Mouse (Mus musculus) liver, embryonic 15.5 days (tissue): Measurements from ENCODE around the gene Nbl1. TPM values are rescaled to one million over a fixed set of nuclear protein-coding genes. Genes with fewer than 3 reads are reported as not detected.

Source experiments
- ATAC-seq: fragments of 200-750 bp; cut with Nextera tagmentation; 2 replicates; pipeline ENCODE4 v1.8.0; 2017; ENCODE audit warnings: moderate number of reproducible peaks, mild to moderate bottlenecking, moderate library complexity; ENCODE audit not compliant: insufficient read depth
- H3K27ac ChIP-seq: fragments of 300-500 bp; sonication (generic); replicated peaks from 2 replicates; pipeline ENCODE4 v1.5.1; 2015; ENCODE audit warnings: mild to moderate bottlenecking, inconsistent platforms
- H3K27me3 ChIP-seq: fragments of 300-500 bp; sonication (generic); 2 replicates; pipeline ENCODE4 v1.6.1; 2015; ENCODE audit warnings: mild to moderate bottlenecking, inconsistent platforms
- H3K36me3 ChIP-seq: fragments of 300-500 bp; sonication (generic); replicated peaks from 2 replicates; pipeline ENCODE4 v1.6.1; 2015; ENCODE audit warnings: moderate library complexity, mild to moderate bottlenecking, inconsistent platforms
- H3K4me1 ChIP-seq: fragments of 300-500 bp; sonication (generic); replicated peaks from 2 replicates; pipeline ENCODE4 v1.6.1; 2015; ENCODE audit warnings: inconsistent platforms
- H3K4me2 ChIP-seq: fragments of 300-500 bp; sonication (generic); 2 replicates; pipeline ENCODE4 v1.6.1; 2015; ENCODE audit warnings: moderate library complexity, mild to moderate bottlenecking, inconsistent platforms
- H3K4me3 ChIP-seq: fragments of 300-500 bp; sonication (generic); replicated peaks from 2 replicates; pipeline ENCODE4 v1.5.1; 2015; ENCODE audit warnings: mild to moderate bottlenecking, inconsistent platforms
- H3K9ac ChIP-seq: fragments of 300-500 bp; sonication (generic); 2 replicates; pipeline ENCODE4 v1.6.1; 2015; ENCODE audit warnings: moderate library complexity, mild to moderate bottlenecking, inconsistent platforms
- H3K9me3 ChIP-seq: fragments of 300-500 bp; sonication (generic); replicated peaks from 2 replicates; pipeline ENCODE4 v1.6.1; 2016; ENCODE audit warnings: inconsistent platforms
- WGBS: fragments of 180-500 bp; shearing (Covaris S2); methylation state at CpG from one replicate; pipeline ENCODE4 v1.1.7; 2015; ENCODE audit warnings: mixed read lengths; ENCODE audit not compliant: insufficient replicate concordance; 5-methylcytosine and 5-hydroxymethylcytosine counted together
- polyA plus RNA-seq: library from polyadenylated mRNA; unstranded; fragments of >200 nt; fragmentation: Nextera tagmentation; extraction: Ambion mirVana; gene quantifications from 2 replicates; pipeline ENCODE4 v1.2.1, GENCODE M21; 2015

Nbl1 gene
- polyA plus RNA-seq, 1 experiment from 2014 or later, result 3.0 TPM

GRCm38 (mm10) chr4:139082790-139083564, 9.8 kb downstream of the Nbl1 start:
- 40% methylated on average over 12 of the region's 12 CpGs for WGBS
- Histone ChIP-seq H3K4me2 (no peak overlapping the region), H3K27ac (no peak overlapping the region), H3K36me3 (no peaks in the 10 kb centered on the region), H3K9me3 (no peaks in the 10 kb centered on the region), H3K4me3 (no peak overlapping the region), H3K9ac (no peak overlapping the region), H3K27me3 (peaks cover 69% of the 10 kb centered on the region), H3K4me1 (no peaks in the 10 kb centered on the region)
- ATAC-seq, result no peak

- Histone ChIP-seq H3K4me3 (no peak overlapping the region), H3K4me1 (no peaks in the 10 kb centered on the region), H3K27me3 (peaks cover 68% of the 10 kb centered on the region), H3K9me3 (no peaks in the 10 kb centered on the region), H3K9ac (no peak overlapping the region), H3K27ac (no peak overlapping the region), H3K36me3 (no peaks in the 10 kb centered on the region), H3K4me2 (no peak overlapping the region)
- 64% methylated on average over 18 of the region's 18 CpGs for WGBS
- no peak for ATAC-seq
Observed at GRCm38 (mm10) chr4:139081270-139081931, 11.4 kb downstream of the Nbl1 start.

GRCm38 (mm10) chr4:139080259-139080658, 12.5 kb downstream of the Nbl1 start:
- no peak overlapping the region for H3K4me2 ChIP-seq
- no peak overlapping the region for H3K9ac ChIP-seq
- H3K4me3 ChIP-seq, result no peak overlapping the region
- no peak overlapping the region for H3K27ac ChIP-seq
- 79% methylated on average over 7 of the region's 7 CpGs for WGBS
- H3K4me1 ChIP-seq, result peaks cover 3% of the 10 kb centered on the region; the same call in 1 of the 2 replicates
- no peak for ATAC-seq
- H3K9me3 ChIP-seq, result no peaks in the 10 kb centered on the region
- peaks cover 71% of the 10 kb centered on the region for H3K27me3 ChIP-seq
- H3K36me3 ChIP-seq, result no peaks in the 10 kb centered on the region

- H3K4me2 ChIP-seq, result no peak overlapping the region
- peaks cover 72% of the 10 kb centered on the region for H3K27me3 ChIP-seq
- no peaks in the 10 kb centered on the region for H3K36me3 ChIP-seq
- H3K9me3 ChIP-seq, result no peaks in the 10 kb centered on the region
- H3K4me1 ChIP-seq, result peaks cover 6% of the 10 kb centered on the region; the same call in 1 of the 2 replicates
- ATAC-seq, result no peak
- no peak overlapping the region for H3K4me3 ChIP-seq
- WGBS, result 70% methylated on average over 11 of the region's 11 CpGs
- no peak overlapping the region for H3K9ac ChIP-seq
- H3K27ac ChIP-seq, result no peak overlapping the region
Observed at GRCm38 (mm10) chr4:139079439-139079838, 13.4 kb downstream of the Nbl1 start.

- H3K27ac ChIP-seq, result no peak overlapping the region
- H3K4me1 ChIP-seq, result peaks cover 6% of the 10 kb centered on the region; the same call in 1 of the 2 replicates
- H3K4me3 ChIP-seq, result no peak overlapping the region
- H3K9me3 ChIP-seq, result no peaks in the 10 kb centered on the region
- no peaks in the 10 kb centered on the region for H3K36me3 ChIP-seq
- no peak overlapping the region for H3K9ac ChIP-seq
- no peak for ATAC-seq
- H3K27me3 ChIP-seq, result peaks cover 75% of the 10 kb centered on the region
- H3K4me2 ChIP-seq, result no peak overlapping the region
- 17% methylated on average over 4 of the region's 4 CpGs for WGBS
Observed at GRCm38 (mm10) chr4:139078726-139079125, 14.1 kb downstream of the Nbl1 start.

- Histone ChIP-seq H3K9ac (no peak overlapping the region), H3K4me3 (no peak overlapping the region), H3K36me3 (no peaks in the 10 kb centered on the region), H3K9me3 (no peaks in the 10 kb centered on the region), H3K27ac (no peak overlapping the region), H3K27me3 (peaks cover 76% of the 10 kb centered on the region), H3K4me1 (peaks cover 6% of the 10 kb centered on the region; the same call in 1 of the 2 replicates), H3K4me2 (no peak overlapping the region)
- ATAC-seq, result no peak
- WGBS, result 30% methylated on average over 2 of the region's 2 CpGs
Observed at GRCm38 (mm10) chr4:139078313-139078712, 14.5 kb downstream of the Nbl1 start.

DNA sequence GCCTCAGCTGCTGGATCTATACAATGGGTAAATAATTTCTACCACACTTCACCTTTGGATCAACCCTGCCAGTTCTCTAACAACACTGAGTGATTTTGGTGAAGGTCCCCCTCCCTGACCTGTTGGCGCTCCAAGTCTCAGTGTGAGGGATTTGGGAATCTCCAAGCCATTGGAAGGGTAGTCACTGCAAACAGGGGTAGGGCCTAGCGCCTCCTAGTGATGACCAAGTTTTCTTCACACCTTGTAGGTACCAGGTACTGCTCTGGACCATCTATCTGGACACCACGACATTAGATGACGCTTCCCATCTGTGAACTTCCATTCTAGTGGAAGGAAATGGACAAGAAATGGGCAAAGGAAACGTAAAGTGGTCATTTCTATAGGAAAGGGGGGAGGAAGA, 16.9 kb downstream of the Nbl1 start:
- H3K9ac ChIP-seq, result no peak overlapping the region
- H3K27me3 ChIP-seq, result peaks cover 77% of the 10 kb centered on the region
- no peak for ATAC-seq
- H3K27ac ChIP-seq, result no peak overlapping the region
- H3K4me2 ChIP-seq, result no peak overlapping the region
- no peaks in the 10 kb centered on the region for H3K36me3 ChIP-seq
- H3K4me1 ChIP-seq, result peaks cover 6% of the 10 kb centered on the region; the same call in 1 of the 2 replicates
- H3K9me3 ChIP-seq, result no peaks in the 10 kb centered on the region
- WGBS, result 14% methylated on average over 5 of the region's 5 CpGs
- H3K4me3 ChIP-seq, result no peak overlapping the region

- Histone ChIP-seq H3K9ac (no peak within 1 kb of the TSS), H3K4me1 (peaks cover 6% of the 10 kb centered on the region; the same call in 1 of the 2 replicates), H3K27ac (no peak within 1 kb of the TSS), H3K4me2 (peak within 1 kb of the TSS; percentile 55), H3K36me3 (no peaks in the 10 kb centered on the region), H3K9me3 (no peaks in the 10 kb centered on the region), H3K27me3 (peaks cover 82% of the 10 kb centered on the region), H3K4me3 (peak within 1 kb of the TSS; percentile 33)
- no peak for ATAC-seq
- 2% methylated on average over 61 of the region's 77 CpGs for WGBS
Observed at GRCm38 (mm10) chr4:139075041-139075711, 17.6 kb downstream of the Nbl1 start, which contains the start of gene Htr6. Gene Htr6 (minus strand): TSS chr4:139075570.

DNA sequence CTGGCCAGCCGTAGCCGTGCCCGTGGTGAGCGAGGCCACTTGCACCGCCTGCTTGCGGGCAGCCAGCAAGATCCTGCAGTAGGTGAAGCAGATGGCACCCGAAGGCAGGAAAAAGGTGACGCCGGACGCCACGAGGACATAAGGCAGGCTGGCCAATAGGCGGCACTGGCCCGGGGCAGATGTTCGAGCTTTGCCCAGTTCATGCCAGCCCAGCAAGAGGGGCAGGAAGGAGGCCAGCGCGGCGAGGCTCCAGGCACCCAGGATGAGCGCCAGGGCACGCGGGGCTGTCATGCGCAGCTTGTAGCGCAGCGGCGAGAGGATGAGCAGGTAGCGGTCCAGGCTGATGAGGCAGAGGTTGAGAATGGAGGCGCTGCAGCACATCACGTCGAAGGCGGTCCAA, 18.7 kb downstream of the Nbl1 start:
- H3K9me3 ChIP-seq, result no peaks in the 10 kb centered on the region
- H3K4me2 ChIP-seq, result no peak overlapping the region
- H3K27ac ChIP-seq, result no peak overlapping the region
- peaks cover 6% of the 10 kb centered on the region; the same call in 1 of the 2 replicates for H3K4me1 ChIP-seq
- H3K9ac ChIP-seq, result no peak overlapping the region
- 17% methylated on average over 29 of the region's 29 CpGs for WGBS
- H3K36me3 ChIP-seq, result no peaks in the 10 kb centered on the region
- H3K4me3 ChIP-seq, result no peak overlapping the region
- ATAC-seq, result no peak
- H3K27me3 ChIP-seq, result peaks cover 87% of the 10 kb centered on the region

DNA sequence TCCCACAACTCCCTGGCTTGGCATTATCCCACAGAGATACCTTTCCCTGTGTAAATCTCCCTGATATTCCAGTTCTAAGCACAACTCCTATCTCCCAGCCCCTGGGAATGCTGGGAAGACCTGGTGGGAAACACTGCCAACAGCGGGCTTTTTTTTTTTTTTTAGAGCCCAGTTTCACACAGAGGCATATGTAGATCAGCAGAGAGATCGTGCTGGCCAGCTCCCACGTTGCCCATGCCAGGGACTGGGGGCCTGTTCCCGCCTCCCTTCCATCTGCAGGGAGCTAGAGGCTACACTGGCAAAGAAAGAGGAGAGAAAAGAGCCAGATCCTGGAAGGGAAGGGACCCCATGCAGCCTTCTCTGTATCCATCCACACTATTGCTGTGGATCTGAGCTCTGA, 24.5 kb downstream of the Nbl1 start:
- Histone ChIP-seq H3K36me3 (no peaks in the 10 kb centered on the region), H3K4me3 (no peak overlapping the region), H3K4me1 (no peaks in the 10 kb centered on the region), H3K9me3 (no peaks in the 10 kb centered on the region), H3K27ac (no peak overlapping the region), H3K27me3 (peaks cover 46% of the 10 kb centered on the region), H3K9ac (no peak overlapping the region), H3K4me2 (no peak overlapping the region)
- WGBS, result 19% methylated on average over 4 of the region's 4 CpGs
- no peak for ATAC-seq

- no peak for ATAC-seq
- Histone ChIP-seq H3K36me3 (no peaks in the 10 kb centered on the region), H3K4me1 (no peaks in the 10 kb centered on the region), H3K9ac (no peak overlapping the region), H3K27ac (no peak overlapping the region), H3K4me3 (no peak overlapping the region), H3K4me2 (no peak overlapping the region), H3K9me3 (no peaks in the 10 kb centered on the region), H3K27me3 (peaks cover 15% of the 10 kb centered on the region)
- WGBS, result 64% methylated on average over 5 of the region's 5 CpGs
Observed at GRCm38 (mm10) chr4:139064831-139065230, 28.0 kb downstream of the Nbl1 start.
